Mouse (Mus musculus) hindbrain, embryonic 13.5 days (tissue): ENCODE measurements around the gene Tedc1. TPM values are rescaled to one million over a fixed set of nuclear protein-coding genes. Genes with fewer than 3 reads are reported as not detected.

ENCODE experiments used
- ATAC-seq: fragments of 200-750 bp; cut with Nextera tagmentation; 2 replicates; pipeline ENCODE4 v1.8.0; 2017; ENCODE audit warnings: moderate TSS enrichment; ENCODE audit not compliant: low FRiP score
- H3K27ac ChIP-seq: fragments of 300-500 bp; sonication (generic); 2 replicates; pipeline ENCODE4 v1.5.1; 2015; ENCODE audit warnings: inconsistent platforms, mild to moderate bottlenecking, moderate library complexity
- H3K27me3 ChIP-seq: fragments of 300-500 bp; sonication (generic); 2 replicates; pipeline ENCODE4 v1.6.1; 2015; ENCODE audit warnings: mild to moderate bottlenecking, inconsistent platforms
- H3K36me3 ChIP-seq: fragments of 300-500 bp; sonication (generic); 2 replicates; pipeline ENCODE4 v1.6.1; 2015; ENCODE audit warnings: mild to moderate bottlenecking, inconsistent platforms
- H3K4me1 ChIP-seq: fragments of 300-500 bp; sonication (generic); replicated peaks from 2 replicates; pipeline ENCODE4 v1.6.1; 2015; ENCODE audit warnings: inconsistent platforms
- H3K4me2 ChIP-seq: fragments of 300-500 bp; sonication (generic); 2 replicates; pipeline ENCODE4 v1.6.1; 2015; ENCODE audit warnings: inconsistent platforms, mild to moderate bottlenecking, moderate library complexity
- H3K4me3 ChIP-seq: fragments of 300-500 bp; sonication (generic); 2 replicates; pipeline ENCODE4 v1.5.1; 2015; ENCODE audit warnings: mild to moderate bottlenecking, inconsistent platforms
- H3K9ac ChIP-seq: fragments of 300-500 bp; sonication (generic); 2 replicates; pipeline ENCODE4 v1.6.1; 2015; ENCODE audit warnings: mild to moderate bottlenecking, inconsistent platforms
- H3K9me3 ChIP-seq: fragments of 300-500 bp; sonication (generic); 2 replicates; pipeline ENCODE4 v1.6.1; 2016; ENCODE audit warnings: inconsistent platforms
- WGBS: fragments of 180-500 bp; shearing (Covaris S2); methylation state at CpG from one replicate; pipeline ENCODE4 v1.1.7; 2015; 5-methylcytosine and 5-hydroxymethylcytosine counted together
- polyA plus RNA-seq: library from polyadenylated mRNA; unstranded; fragments of >200 nt; fragmentation: Nextera tagmentation; extraction: Ambion mirVana; gene quantifications from 2 replicates; pipeline ENCODE4 v1.2.1, GENCODE M21; 2015

The Tedc1 gene
- polyA plus RNA-seq, 1 experiment from 2014 or later: 19.9 TPM

GRCm38 (mm10) chr12:113214972-113215666, 58.9 kb downstream of the Tedc1 start:
- Histone ChIP-seq H3K9me3 (no peaks in the 10 kb centered on the region), H3K27me3 (0 out of 2 replicates have a peak, but pooled peaks cover 5% of the 10 kb centered on the region), H3K4me2 (no peak overlapping the region), H3K4me1 (no peaks in the 10 kb centered on the region), H3K36me3 (no peaks in the 10 kb centered on the region), H3K4me3 (no peak overlapping the region), H3K9ac (no peak overlapping the region), H3K27ac (no peak overlapping the region)
- 87% methylated on average over 16 of the region's 16 CpGs for WGBS
- ATAC-seq: no peak

Other genes starting within 250 kb of the Tedc1 start
- gene Jag2, start 226.6 kb upstream of the Tedc1 start, polyA plus RNA-seq: 8.4 and 10.7 TPM in 2 replicates
- 59.2 and 59.8 TPM in 2 replicates for gene Nudt14, start 214.3 kb upstream of the Tedc1 start, polyA plus RNA-seq
- 40.0 and 45.5 TPM in 2 replicates for gene Btbd6, start 179.9 kb upstream of the Tedc1 start, polyA plus RNA-seq
- 58.3 and 58.6 TPM in 2 replicates for gene Brf1, start 155.7 kb upstream of the Tedc1 start, polyA plus RNA-seq
- gene Pacs2, start 141.9 kb upstream of the Tedc1 start, polyA plus RNA-seq: 24.1 and 24.7 TPM in 2 replicates
- gene Tex22, start 81.9 kb upstream of the Tedc1 start, polyA plus RNA-seq: 0.40 TPM in 1 of 2 replicates, not detected in the other
- gene Mta1, start 58.1 kb upstream of the Tedc1 start, polyA plus RNA-seq: 13.7 and 16.6 TPM in 2 replicates
- 324 and 347 TPM in 2 replicates for gene Crip2, start 16.2 kb upstream of the Tedc1 start, polyA plus RNA-seq
- gene Crip1, start 10.1 kb upstream of the Tedc1 start, polyA plus RNA-seq: 47.1 and 48.0 TPM in 2 replicates
- gene Tmem121, start 29.5 kb downstream of the Tedc1 start, polyA plus RNA-seq: 32.4 and 34.9 TPM in 2 replicates